Mouse (Mus musculus) stomach, postnatal 0 days (tissue): Measurements from ENCODE around the gene Gpn3. TPM values are rescaled to one million over a fixed set of nuclear protein-coding genes. Genes with fewer than 3 reads are reported as not detected.

ENCODE experiments used
- ATAC-seq: fragments of 200-750 bp; cut with Nextera tagmentation; 2 replicates; pipeline ENCODE4 v1.8.0; 2017; ENCODE audit not compliant: low FRiP score, low TSS enrichment
- DNase-seq: peaks from one replicate; pipeline ENCODE4 v3.0.0-alpha.2; 2016; ENCODE audit warnings: low spot score
- H3K27ac ChIP-seq: fragments of 300-500 bp; sonication (generic); replicated peaks from 2 replicates; pipeline ENCODE4 v1.5.1; 2014; ENCODE audit warnings: mild to moderate bottlenecking, control low read depth
- H3K27me3 ChIP-seq: fragments of 300-500 bp; sonication (generic); 2 replicates; pipeline ENCODE4 v1.6.1; 2014; ENCODE audit warnings: low read length; ENCODE audit not compliant: control insufficient read depth, insufficient read depth
- H3K36me3 ChIP-seq: fragments of 300-500 bp; sonication (generic); 2 replicates; pipeline ENCODE4 v1.6.1; 2014; ENCODE audit warnings: low read length, mixed read lengths; ENCODE audit not compliant: control insufficient read depth, insufficient read depth
- H3K4me1 ChIP-seq: fragments of 300-500 bp; sonication (generic); replicated peaks from 2 replicates; pipeline ENCODE4 v1.6.1; 2014; ENCODE audit warnings: antibody characterized with exemption; ENCODE audit not compliant: control insufficient read depth, insufficient read depth
- H3K4me2 ChIP-seq: fragments of 300-500 bp; sonication (generic); replicated peaks from 2 replicates; pipeline ENCODE4 v1.6.1; 2014; ENCODE audit warnings: low read depth, mild to moderate bottlenecking, control low read depth, moderate library complexity
- H3K4me3 ChIP-seq: fragments of 300-500 bp; sonication (generic); 2 replicates; pipeline ENCODE4 v1.5.1; 2014; ENCODE audit warnings: low read depth, low read length, control low read depth
- H3K9ac ChIP-seq: fragments of 300-500 bp; sonication (generic); 2 replicates; pipeline ENCODE4 v1.6.1; 2014; ENCODE audit warnings: mild to moderate bottlenecking, low read length, control low read depth, mixed read lengths
- H3K9me3 ChIP-seq: fragments of 300-500 bp; sonication (generic); 2 replicates; pipeline ENCODE4 v1.6.1; 2016; ENCODE audit warnings: low read length; ENCODE audit not compliant: control insufficient read depth
- CTCF ChIP-seq: IDR thresholded peaks from 2 replicates; pipeline ENCODE4 v1.5.1; 2016; ENCODE audit warnings: antibody characterized with exemption, low read depth, mild to moderate bottlenecking, moderate library complexity
- EP300 ChIP-seq: optimal IDR thresholded peaks from 2 replicates; pipeline ENCODE3; 2016; ENCODE audit warnings: antibody characterized with exemption
- WGBS: fragments of 180-500 bp; shearing (Covaris S2); extraction: QIAGEN DNeasy Blood & Tissue Kit; methylation state at CpG from one replicate; pipeline ENCODE4 v1.1.7; 2014; 5-methylcytosine and 5-hydroxymethylcytosine counted together
- polyA plus RNA-seq: library from polyadenylated mRNA; unstranded; fragments of >200 nt; fragmentation: Nextera tagmentation; extraction: Ambion mirVana; gene quantifications from 2 replicates; pipeline ENCODE4 v1.2.1, GENCODE M21; 2015

Gpn3 gene
- polyA plus RNA-seq, 1 experiment from 2014 or later: 41.5 TPM

DNA sequence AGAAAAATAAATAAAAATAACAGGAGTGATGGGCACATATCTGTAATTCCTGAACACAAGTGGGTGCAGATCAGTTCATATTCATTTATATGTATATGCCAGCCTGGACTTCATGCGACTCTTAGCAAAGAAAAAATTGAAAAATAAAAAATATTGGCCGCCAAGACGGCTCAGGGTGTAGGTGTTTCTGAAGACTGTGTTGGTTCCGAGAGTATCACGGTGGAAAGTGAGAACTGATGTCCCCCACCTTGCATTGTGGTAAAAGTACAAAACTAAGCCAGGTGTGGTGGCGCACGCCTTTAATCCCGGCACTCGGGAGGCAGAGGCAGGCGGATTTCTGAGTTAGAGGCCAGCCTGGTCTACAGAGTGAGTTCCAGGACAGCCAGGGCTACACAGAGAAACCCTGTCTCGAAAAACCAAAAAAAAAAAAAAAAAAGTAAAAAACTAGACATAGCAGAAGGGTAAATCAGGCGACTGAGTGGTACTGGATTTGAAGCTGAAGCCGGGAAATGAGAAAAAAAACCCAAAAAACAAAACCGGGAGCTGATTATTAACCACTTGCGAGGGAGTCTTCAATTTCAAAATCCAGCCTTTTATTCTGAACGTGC is 19.6 kb downstream of the Gpn3 start:
- Histone ChIP-seq H3K27ac (no peak overlapping the region), H3K36me3 (no peaks in the 10 kb centered on the region; the same call in 1 of the 2 replicates), H3K4me1 (peaks cover 3% of the 10 kb centered on the region; the same call in 1 of the 2 replicates), H3K9me3 (no peaks in the 10 kb centered on the region), H3K27me3 (no peaks in the 10 kb centered on the region), H3K4me3 (peak overlapping the region; percentile 85; the same call in 1 of the 2 replicates), H3K4me2 (no peak overlapping the region), H3K9ac (no peak overlapping the region)
- 50% methylated on average over 15 of the region's 16 CpGs for WGBS
- DNase-seq: no peak
- no peak for TF ChIP-seq CTCF
- TF ChIP-seq EP300: no peak
- ATAC-seq: no peak

DNA sequence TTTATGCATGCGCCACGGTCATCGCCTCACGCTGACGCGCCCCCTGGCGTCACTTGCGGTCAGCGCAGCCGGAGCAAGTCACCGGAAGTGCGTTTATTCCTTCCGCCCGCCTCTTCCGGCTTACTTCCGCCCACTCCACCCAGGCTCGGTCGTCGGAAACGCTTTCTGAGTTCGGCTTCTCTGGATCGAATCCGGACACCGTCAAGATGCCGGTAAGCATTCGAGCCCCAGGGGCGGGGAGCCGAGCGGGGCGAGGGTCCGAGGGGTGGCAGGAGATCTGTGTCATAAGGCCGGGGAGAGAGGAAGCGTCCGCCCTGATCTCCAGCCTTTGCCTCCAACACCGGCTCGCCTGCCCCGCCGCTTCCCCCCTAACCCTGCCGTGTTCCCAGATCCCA is 20.1 kb downstream of the Gpn3 start, which contains the start of gene Arpc3:
Gene Arpc3, plus strand, starts transcription at position 93 of the 395 bp plus-strand sequence.
- no peaks in the 10 kb centered on the region; the same call in 1 of the 2 replicates for H3K36me3 ChIP-seq
- peak within 1 kb of the TSS; percentile 85 for H3K4me3 ChIP-seq
- WGBS: under 1% methylated on average over 39 of the region's 39 CpGs
- no peaks in the 10 kb centered on the region for H3K9me3 ChIP-seq
- no peaks in the 10 kb centered on the region for H3K27me3 ChIP-seq
- ATAC-seq (peak; percentile 88), DNase-seq (peak; percentile 93)
- peak within 1 kb of the TSS; percentile 93 for H3K9ac ChIP-seq
- peak within 1 kb of the TSS; percentile 65 for H3K4me2 ChIP-seq
- peak within 1 kb of the TSS; percentile 84 for H3K27ac ChIP-seq
- peak; percentile 95 for TF ChIP-seq CTCF
- peak; percentile 43 for TF ChIP-seq EP300
- H3K4me1 ChIP-seq: peaks cover 3% of the 10 kb centered on the region; the same call in 1 of the 2 replicates

DNA sequence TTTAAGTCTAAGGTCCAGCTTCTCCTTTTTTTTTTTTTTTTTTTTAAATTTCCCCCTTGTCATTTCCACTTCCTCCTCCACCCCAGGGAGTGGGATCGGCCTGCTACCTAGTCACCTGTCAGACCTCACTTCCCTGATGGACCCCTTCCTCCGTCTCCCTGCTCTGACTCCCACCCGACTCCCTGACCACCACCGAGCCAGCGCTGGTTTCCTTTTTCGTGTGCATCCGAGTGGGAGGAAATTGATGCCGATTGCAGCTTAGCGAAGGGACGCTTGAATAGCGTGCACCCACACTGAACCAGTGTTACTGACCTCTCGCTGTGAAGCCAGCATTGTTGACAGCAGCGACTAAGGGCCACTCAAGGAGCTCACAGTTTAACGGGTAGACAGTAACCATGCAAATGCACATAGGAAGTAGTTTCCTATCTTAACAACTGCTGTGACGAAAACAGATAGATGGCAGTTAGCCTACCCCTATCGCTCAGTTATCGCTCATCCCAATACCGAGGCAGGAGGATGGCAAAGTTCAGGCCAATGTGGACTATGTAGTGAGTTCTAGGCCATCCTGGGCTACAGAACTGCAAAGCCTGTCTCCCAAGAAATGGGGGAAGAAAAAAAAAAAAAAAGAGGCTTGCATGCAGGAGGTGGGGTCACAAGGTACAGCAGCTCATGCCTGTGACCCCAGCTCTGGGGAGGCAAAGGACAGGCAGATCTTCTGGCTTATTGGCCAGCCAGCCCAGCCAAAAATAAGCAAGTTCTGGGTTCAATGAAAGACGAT is 20.7 kb downstream of the Gpn3 start:
- peak; percentile 61 for ATAC-seq
- H3K4me2 ChIP-seq: peak overlapping the region; percentile 65
- H3K4me3 ChIP-seq: peak overlapping the region; percentile 85
- peak overlapping the region; percentile 93 for H3K9ac ChIP-seq
- TF ChIP-seq EP300 (no peak), CTCF (peak; percentile 9; the same call in 1 of the 2 replicates)
- H3K9me3 ChIP-seq: no peaks in the 10 kb centered on the region
- H3K27me3 ChIP-seq: no peaks in the 10 kb centered on the region
- H3K27ac ChIP-seq: peak overlapping the region; percentile 84
- H3K4me1 ChIP-seq: peaks cover 3% of the 10 kb centered on the region; the same call in 1 of the 2 replicates
- no peak for DNase-seq
- 10% methylated on average over 19 of the region's 19 CpGs for WGBS
- H3K36me3 ChIP-seq: peaks cover under 1% of the 10 kb centered on the region

DNA sequence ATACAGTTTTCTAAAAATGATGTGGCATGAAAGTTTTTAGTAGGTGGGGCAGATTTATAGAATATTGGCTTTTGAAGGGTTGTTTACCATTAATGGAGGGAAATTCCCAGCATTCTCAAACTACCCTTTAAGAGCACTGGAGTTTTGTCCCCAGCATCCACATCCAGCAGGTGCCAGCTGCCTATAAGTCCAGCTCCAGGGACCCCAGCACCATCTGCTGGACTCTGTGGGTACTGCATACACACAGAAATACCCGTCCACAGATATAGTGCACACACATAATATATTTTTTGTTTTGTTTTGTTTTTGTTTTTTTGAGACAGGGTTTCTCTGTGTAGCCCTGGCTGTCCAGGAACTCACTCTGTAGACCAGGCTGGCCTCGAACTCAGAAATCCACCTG is 22.2 kb downstream of the Gpn3 start:
- 57% methylated on average over 2 of the region's 2 CpGs for WGBS
- no peak overlapping the region for H3K4me2 ChIP-seq
- H3K36me3 ChIP-seq: peaks cover 6% of the 10 kb centered on the region
- ATAC-seq (peak; percentile 34; the same call in 1 of the 2 replicates), DNase-seq (peak; percentile 85)
- H3K9me3 ChIP-seq: no peaks in the 10 kb centered on the region
- H3K27me3 ChIP-seq: no peaks in the 10 kb centered on the region
- no peak overlapping the region for H3K9ac ChIP-seq
- TF ChIP-seq EP300: no peak
- TF ChIP-seq CTCF: peak; percentile 87
- no peak overlapping the region for H3K27ac ChIP-seq
- peaks cover 3% of the 10 kb centered on the region; the same call in 1 of the 2 replicates for H3K4me1 ChIP-seq
- no peak overlapping the region for H3K4me3 ChIP-seq

DNA sequence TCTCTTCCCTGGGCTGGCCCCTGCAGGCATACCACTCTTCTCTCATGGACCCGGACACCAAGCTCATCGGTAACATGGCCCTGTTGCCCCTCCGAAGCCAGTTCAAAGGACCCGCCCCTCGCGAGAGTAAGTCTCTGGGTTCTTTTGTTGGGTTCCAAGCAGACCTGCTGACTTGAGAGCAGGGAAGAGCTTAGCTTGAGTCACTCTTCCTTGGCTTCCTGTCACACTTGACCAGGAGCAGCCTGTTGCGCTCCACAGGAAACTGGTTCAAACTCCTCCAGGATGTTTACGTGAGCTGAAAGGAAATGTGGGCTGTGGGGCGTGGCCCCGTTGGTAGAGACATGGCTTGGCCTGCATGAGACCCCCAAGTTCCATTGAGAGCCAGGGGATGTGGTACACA is 25.1 kb downstream of the Gpn3 start:
- H3K4me3 ChIP-seq: no peak overlapping the region
- ATAC-seq: no peak
- WGBS: 79% methylated on average over 10 of the region's 10 CpGs
- no peak overlapping the region for H3K9ac ChIP-seq
- no peaks in the 10 kb centered on the region for H3K27me3 ChIP-seq
- H3K9me3 ChIP-seq: no peaks in the 10 kb centered on the region
- H3K4me2 ChIP-seq: no peak overlapping the region
- H3K36me3 ChIP-seq: peaks cover 6% of the 10 kb centered on the region
- DNase-seq: no peak
- H3K27ac ChIP-seq: peak overlapping the region; percentile 69; the same call in 1 of the 2 replicates
- no peak for TF ChIP-seq CTCF
- no peak for TF ChIP-seq EP300
- H3K4me1 ChIP-seq: peaks cover 3% of the 10 kb centered on the region; the same call in 1 of the 2 replicates
